Mouse (Mus musculus) kidney, embryonic 16.5 days (tissue): ENCODE data around the gene Arhgef28. TPM values are rescaled to one million over a fixed set of nuclear protein-coding genes. Genes with fewer than 3 reads are reported as not detected.
A peak's percentile ranks its signal among the peaks of the same experiment; 100 is the strongest.
"Not testable (repeated sequence)": the region's sequence is repeated elsewhere in the genome, so short reads cannot be mapped to it uniquely, and the experiment has no call there.

Experiments used
- ATAC-seq: fragments of 200-750 bp; cut with Nextera tagmentation; 2 replicates; pipeline ENCODE4 v1.8.0; 2017; ENCODE audit warnings: moderate TSS enrichment; ENCODE audit not compliant: low FRiP score, low TSS enrichment
- H3K27ac ChIP-seq: fragments of 300-500 bp; sonication (generic); 2 replicates; pipeline ENCODE4 v1.5.1; 2014; ENCODE audit warnings: low read length
- H3K27me3 ChIP-seq: fragments of 300-500 bp; sonication (generic); 2 replicates; pipeline ENCODE4 v1.6.1; 2014; ENCODE audit warnings: low read length, control low read depth, mixed read lengths; ENCODE audit not compliant: insufficient read depth
- H3K36me3 ChIP-seq: fragments of 300-500 bp; sonication (generic); 2 replicates; pipeline ENCODE4 v1.6.1; 2014; ENCODE audit warnings: low read length, control low read depth, mixed read lengths; ENCODE audit not compliant: insufficient read depth
- H3K4me1 ChIP-seq: fragments of 300-500 bp; sonication (generic); 2 replicates; pipeline ENCODE4 v1.6.1; 2014; ENCODE audit warnings: low read length, control low read depth, mixed read lengths; ENCODE audit not compliant: insufficient read depth
- H3K4me2 ChIP-seq: fragments of 300-500 bp; sonication (generic); replicated peaks from 2 replicates; pipeline ENCODE4 v1.6.1; 2014; ENCODE audit warnings: low read depth, low read length
- H3K4me3 ChIP-seq: fragments of 300-500 bp; sonication (generic); 2 replicates; pipeline ENCODE4 v1.5.1; 2014; ENCODE audit warnings: mild to moderate bottlenecking, low read length
- H3K9ac ChIP-seq: fragments of 300-500 bp; sonication (generic); replicated peaks from 2 replicates; pipeline ENCODE4 v1.6.1; 2014; ENCODE audit warnings: low read length
- H3K9me3 ChIP-seq: fragments of 300-500 bp; sonication (generic); 2 replicates; pipeline ENCODE4 v1.6.1; 2016; ENCODE audit warnings: low read length, control low read depth
- WGBS: fragments of 180-500 bp; shearing (Covaris S2); extraction: QIAGEN DNeasy Blood & Tissue Kit; methylation state at CpG from one replicate; pipeline ENCODE4 v1.1.7; 2014; 5-methylcytosine and 5-hydroxymethylcytosine counted together
- polyA plus RNA-seq: library from polyadenylated mRNA; unstranded; fragments of >200 nt; fragmentation: Nextera tagmentation; extraction: Ambion mirVana; gene quantifications from 2 replicates; pipeline ENCODE4 v1.2.1, GENCODE M21; 2015

Gene Arhgef28
- polyA plus RNA-seq, 1 experiment from 2014 or later = 45.1 TPM

DNA sequence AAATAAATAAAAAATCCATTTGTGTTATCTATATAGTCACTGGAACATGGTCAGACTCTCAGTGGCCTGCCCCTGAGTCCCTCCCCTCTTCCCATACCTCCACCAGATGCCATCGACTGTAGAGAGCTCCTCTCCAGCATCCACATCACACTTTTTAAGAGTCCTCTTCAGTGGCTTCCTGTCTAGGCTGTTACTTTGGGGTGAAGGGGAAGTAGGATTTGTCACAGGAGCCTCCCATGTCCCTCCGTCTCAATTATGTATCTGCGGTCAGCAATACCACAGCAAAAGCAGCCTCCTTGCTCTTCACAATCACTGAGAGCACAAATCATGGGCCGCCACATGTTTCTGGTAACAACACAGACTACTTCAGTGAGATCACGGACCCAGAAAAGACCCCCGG, 135.8 kb downstream of the Arhgef28 start:
- H3K4me1 ChIP-seq = 0 out of 2 replicates have a peak, but pooled peaks cover 6% of the 10 kb centered on the region
- no peaks in the 10 kb centered on the region for H3K36me3 ChIP-seq
- H3K4me2 ChIP-seq = no peak overlapping the region
- ATAC-seq = no peak
- H3K4me3 ChIP-seq = no peak overlapping the region
- no peak overlapping the region for H3K27ac ChIP-seq
- H3K27me3 ChIP-seq = no peaks in the 10 kb centered on the region
- no peaks in the 10 kb centered on the region for H3K9me3 ChIP-seq
- H3K9ac ChIP-seq = no peak overlapping the region
- WGBS = 89% methylated on average over 6 of the region's 6 CpGs

- Histone ChIP-seq H3K4me2 (no peak overlapping the region), H3K4me3 (no peak overlapping the region), H3K4me1 (0 out of 2 replicates have a peak, but pooled peaks cover 6% of the 10 kb centered on the region), H3K27me3 (no peaks in the 10 kb centered on the region), H3K27ac (no peak overlapping the region), H3K9ac (no peak overlapping the region), H3K9me3 (no peaks in the 10 kb centered on the region), H3K36me3 (no peaks in the 10 kb centered on the region)
- 92% methylated on average over 6 of the region's 6 CpGs for WGBS
- no peak for ATAC-seq
Observed at GRCm38 (mm10) chr13:98069646-98070045, 136.6 kb downstream of the Arhgef28 start.

GRCm38 (mm10) chr13:98062843-98063242, 143.4 kb downstream of the Arhgef28 start:
- ATAC-seq = no peak
- no peak overlapping the region; the same call in 1 of the 2 replicates for H3K27ac ChIP-seq
- H3K4me1 ChIP-seq = 0 out of 2 replicates have a peak, but pooled peaks cover 6% of the 10 kb centered on the region
- no peaks in the 10 kb centered on the region for H3K36me3 ChIP-seq
- 32% methylated on average over 4 of the region's 4 CpGs for WGBS
- no peak overlapping the region for H3K9ac ChIP-seq
- peaks cover 8% of the 10 kb centered on the region for H3K9me3 ChIP-seq
- no peak overlapping the region for H3K4me2 ChIP-seq
- H3K4me3 ChIP-seq = no peak overlapping the region
- no peaks in the 10 kb centered on the region for H3K27me3 ChIP-seq

DNA sequence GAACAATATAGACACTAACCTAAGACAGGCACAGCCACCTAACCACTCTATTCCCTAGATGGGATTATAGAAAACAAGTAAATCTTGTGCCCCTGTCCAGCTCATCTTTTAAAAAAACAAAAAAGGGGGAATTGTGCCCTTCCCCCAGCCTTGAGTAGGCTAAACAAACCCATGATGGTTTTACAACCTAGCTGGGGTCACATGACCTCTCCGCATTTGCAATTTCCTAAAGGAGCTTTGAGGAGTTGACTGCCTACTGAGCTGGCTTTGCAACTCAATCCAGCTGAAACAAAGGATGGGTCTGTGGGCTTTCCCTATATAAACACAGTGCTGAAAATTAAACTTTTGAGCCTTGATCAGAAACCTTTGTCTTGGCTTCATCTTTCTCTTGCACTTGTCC, 146.1 kb downstream of the Arhgef28 start:
- H3K4me3 ChIP-seq, H3K27me3 ChIP-seq, H3K4me1 ChIP-seq, H3K9me3 ChIP-seq, ATAC-seq, H3K36me3 ChIP-seq, H3K4me2 ChIP-seq, H3K9ac ChIP-seq, H3K27ac ChIP-seq: not testable (repeated sequence)
- WGBS = 62% methylated on average over 1 of the region's 1 CpGs

GRCm38 (mm10) chr13:98055194-98055593, 151.0 kb downstream of the Arhgef28 start:
- Histone ChIP-seq H3K27ac (no peak overlapping the region), H3K9me3 (peaks cover 16% of the 10 kb centered on the region), H3K36me3 (peaks cover 7% of the 10 kb centered on the region; the same call in 1 of the 2 replicates), H3K4me3 (no peak overlapping the region), H3K9ac (no peak overlapping the region), H3K4me2 (no peak overlapping the region), H3K27me3 (no peaks in the 10 kb centered on the region), H3K4me1 (no peaks in the 10 kb centered on the region)
- no peak for ATAC-seq
- WGBS = 86% methylated on average over 8 of the region's 8 CpGs

DNA sequence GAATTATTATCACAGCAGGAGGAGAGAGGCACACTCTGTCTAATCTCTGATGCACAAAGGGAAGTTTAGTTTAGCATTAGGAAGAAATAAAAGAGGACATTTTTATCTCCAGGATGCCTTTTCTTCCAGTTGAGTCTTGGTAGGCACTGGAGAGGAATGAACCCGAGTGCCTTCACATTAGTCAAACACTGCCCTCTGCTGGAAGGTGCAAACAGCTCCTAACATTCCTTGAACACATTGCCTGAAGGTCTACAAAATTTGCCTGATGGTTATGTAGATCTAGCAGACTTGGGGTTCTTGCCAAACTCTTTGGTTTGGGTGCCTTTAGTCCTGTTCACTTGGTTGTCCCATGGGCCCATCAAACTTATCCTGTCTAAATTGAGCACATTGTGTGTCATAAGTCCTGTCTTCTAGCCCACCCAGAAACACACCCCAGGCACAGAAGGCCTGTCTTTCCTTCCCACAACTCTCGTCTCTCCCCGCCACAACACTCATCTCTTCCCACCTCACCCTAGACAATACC, 165.6 kb downstream of the Arhgef28 start:
- 78% methylated on average over 3 of the region's 3 CpGs for WGBS
- Histone ChIP-seq H3K36me3 (no peaks in the 10 kb centered on the region), H3K27ac (no peak overlapping the region), H3K9me3 (no peaks in the 10 kb centered on the region), H3K4me2 (no peak overlapping the region), H3K9ac (no peak overlapping the region), H3K27me3 (no peaks in the 10 kb centered on the region), H3K4me3 (no peak overlapping the region), H3K4me1 (no peaks in the 10 kb centered on the region)
- ATAC-seq = no peak

GRCm38 (mm10) chr13:98038731-98039130, 167.5 kb downstream of the Arhgef28 start:
- Histone ChIP-seq H3K9ac (no peak overlapping the region), H3K4me1 (no peaks in the 10 kb centered on the region), H3K9me3 (no peaks in the 10 kb centered on the region), H3K27ac (no peak overlapping the region), H3K27me3 (no peaks in the 10 kb centered on the region), H3K4me3 (no peak overlapping the region), H3K36me3 (no peaks in the 10 kb centered on the region), H3K4me2 (no peak overlapping the region)
- 87% methylated on average over 3 of the region's 3 CpGs for WGBS
- no peak for ATAC-seq

DNA sequence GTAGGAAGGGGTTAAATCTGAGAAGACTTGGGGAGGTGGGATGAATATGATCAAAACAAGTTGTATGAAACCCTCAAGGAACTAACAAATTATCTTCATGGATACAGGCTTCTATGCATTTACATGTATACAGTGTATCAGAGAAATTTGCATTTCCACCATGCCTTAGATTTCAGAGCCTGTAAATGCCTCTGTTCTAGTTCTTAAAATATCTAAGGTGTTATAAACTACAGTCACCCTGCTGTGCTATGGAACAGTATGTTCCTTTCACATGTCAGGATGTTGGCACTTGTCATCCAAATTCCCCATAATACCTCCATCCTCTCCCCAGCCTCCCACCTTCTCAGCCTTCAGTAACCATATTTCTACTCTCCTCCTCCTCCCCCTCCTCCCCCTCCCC, 168.5 kb downstream of the Arhgef28 start:
- no peak overlapping the region for H3K27ac ChIP-seq
- H3K27me3 ChIP-seq = no peaks in the 10 kb centered on the region
- no peak overlapping the region for H3K4me2 ChIP-seq
- H3K36me3 ChIP-seq = no peaks in the 10 kb centered on the region
- H3K9me3 ChIP-seq = no peaks in the 10 kb centered on the region
- no peaks in the 10 kb centered on the region for H3K4me1 ChIP-seq
- ATAC-seq = no peak
- H3K4me3 ChIP-seq = no peak overlapping the region
- no peak overlapping the region for H3K9ac ChIP-seq

GRCm38 (mm10) chr13:98031642-98031960, 174.6 kb downstream of the Arhgef28 start:
- 30% methylated on average over 5 of the region's 5 CpGs for WGBS
- Histone ChIP-seq H3K9ac (peak overlapping the region; percentile 61), H3K9me3 (no peaks in the 10 kb centered on the region), H3K36me3 (no peaks in the 10 kb centered on the region), H3K27ac (peak overlapping the region; percentile 59; the same call in 1 of the 2 replicates), H3K4me1 (peaks cover 14% of the 10 kb centered on the region; the same call in 1 of the 2 replicates), H3K4me3 (peak overlapping the region; percentile 30), H3K4me2 (peak overlapping the region; percentile 56), H3K27me3 (no peaks in the 10 kb centered on the region)
- ATAC-seq = peak; percentile 49; the same call in 1 of the 2 replicates

DNA sequence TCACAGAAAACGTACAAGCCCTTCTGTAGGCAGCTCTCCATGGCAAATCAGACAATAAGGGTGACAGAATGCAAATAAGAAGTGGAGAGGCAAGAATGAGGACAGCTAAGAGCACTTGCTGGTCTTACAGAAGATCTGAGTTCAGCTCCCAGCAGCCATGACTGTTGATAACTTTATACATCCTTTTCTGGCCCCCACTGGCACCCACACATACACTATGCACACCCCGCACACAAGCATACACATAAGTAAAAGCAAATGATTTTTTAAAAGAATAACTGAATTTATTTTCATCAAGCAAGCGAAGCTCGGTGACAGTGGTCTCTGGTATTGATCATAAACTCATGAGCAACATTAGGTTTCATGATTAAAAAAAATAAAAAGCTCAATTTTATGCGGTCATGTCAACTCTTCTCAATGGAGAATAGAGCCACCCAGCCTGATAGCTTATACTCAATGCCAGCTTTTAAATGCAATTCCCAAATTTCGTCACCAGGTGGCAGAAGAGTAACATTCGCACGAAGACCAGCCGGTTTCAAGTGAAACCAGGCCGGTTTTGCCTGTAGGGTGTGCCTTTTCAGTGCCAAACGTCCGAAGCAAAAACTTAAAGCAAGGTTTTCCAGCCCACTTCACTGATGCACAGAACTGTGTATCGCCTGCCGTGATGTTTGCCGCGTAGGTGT, 175.1 kb downstream of the Arhgef28 start:
- Histone ChIP-seq H3K27ac (peak overlapping the region; percentile 59; the same call in 1 of the 2 replicates), H3K4me1 (peaks cover 14% of the 10 kb centered on the region; the same call in 1 of the 2 replicates), H3K4me3 (peak overlapping the region; percentile 30), H3K9ac (peak overlapping the region; percentile 61), H3K9me3 (no peaks in the 10 kb centered on the region), H3K36me3 (no peaks in the 10 kb centered on the region), H3K4me2 (peak overlapping the region; percentile 56), H3K27me3 (no peaks in the 10 kb centered on the region)
- 12% methylated on average over 16 of the region's 16 CpGs for whole genome bisulfite sequencing
- peak; percentile 55; the same call in 1 of the 2 replicates for ATAC-seq
